Mouse (Mus musculus) left cerebral cortex, postnatal 10 days (tissue): ENCODE data around the gene Ispd. TPM values are rescaled to one million over a fixed set of nuclear protein-coding genes. Genes with fewer than 3 reads are reported as not detected.

ENCODE experiments used
- DNase-seq, 2 experiments: peaks; one replicate each; pipeline ENCODE4 v3.0.0; 2021 to 2022; ENCODE audit warnings: low spot score in 2 of 2, mixed read lengths in 1 of 2; ENCODE audit errors: extremely low spot score in 1 of 2
- intact Hi-C: fragments of 180-260 bp; cut with DNase I; formaldehyde crosslinking; loops from one replicate; pipeline ENCODE4 v1.15.1; 2025
- total RNA-seq, 2 experiments: library from RNA; stranded (reverse); gene quantifications; 2 replicates each; pipeline ENCODE4 v1.2.3; 2021

Gene Ispd
- total RNA-seq, 2 experiments from 2014 or later, result 10.7 to 14.4 TPM

DNA sequence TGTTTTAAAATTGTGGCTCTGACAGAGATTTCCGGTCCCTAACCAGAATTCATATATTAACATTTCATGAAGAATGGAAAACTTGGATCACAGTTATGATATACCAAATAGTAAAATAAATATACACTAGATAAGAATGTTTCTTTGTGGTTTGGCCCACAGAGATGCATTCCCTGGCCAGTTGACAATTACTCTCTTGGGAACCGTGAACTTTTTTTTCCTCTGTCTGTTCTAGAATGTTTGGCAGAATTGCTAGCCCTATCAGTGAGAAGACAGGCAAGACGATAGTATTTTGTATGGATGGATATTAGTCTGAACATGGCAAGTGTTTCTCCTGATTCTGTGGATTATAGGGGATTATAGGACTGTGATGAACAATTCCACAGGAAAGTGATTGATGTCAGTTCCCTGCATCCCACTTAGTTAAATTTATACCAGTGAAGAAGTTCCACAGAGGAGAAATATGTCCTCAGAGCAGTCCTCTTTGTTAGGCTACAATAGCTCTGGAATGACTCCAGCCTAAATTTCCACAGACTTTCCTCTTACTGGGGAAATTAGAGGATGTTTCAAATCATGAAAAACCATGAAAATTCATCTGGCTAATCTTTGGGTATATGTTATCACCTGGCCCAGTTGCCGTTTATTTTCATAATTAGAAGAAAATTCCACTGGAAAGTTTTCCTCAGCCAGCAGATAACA lies 352.6 kb downstream of the Ispd start:
- intact Hi-C loops, result no loop called here
- DNase-seq, result no peak

Other genes with a start within 250 kb of the Ispd start
- 10 to 100 TPM; 58.9 to 60.0 TPM for gene Ankmy2, start 224.3 kb upstream of the Ispd start, total RNA-seq
- gene Bzw2, start 223.4 kb upstream of the Ispd start, total RNA-seq, result 100 to 1,000 TPM; 110 to 118 TPM
- not detected for gene Lrrc72, start 128.1 kb upstream of the Ispd start, total RNA-seq
- 1 to 10 TPM; 6.6 to 7.2 TPM for gene Sostdc1, start 67.3 kb upstream of the Ispd start, total RNA-seq
- gene D630036H23Rik, start 731 bp downstream of the Ispd start, total RNA-seq, result 1 to 10 TPM; 1.6 to 2.5 TPM